Mouse (Mus musculus): Measurements from ENCODE around the gene Ttc27.
"Not testable (repeated sequence)": the region's sequence is repeated elsewhere in the genome, so short reads cannot be mapped to it uniquely, and the experiment has no call there.

Ttc27 gene

GRCm38 (mm10) chr17:74717618-74718151, at the start of gene Ttc27:
Gene Ttc27, plus strand, starts transcription at chr17:74717732.
- DNase-seq (ENCODE audit: low spot score): peak; percentile 99

GRCm38 (mm10) chr17:74668010-74668409, 49.5 kb upstream of the Ttc27 start:
- no peak for DNase-seq (ENCODE audit: low spot score)

- no peak for DNase-seq (ENCODE audit: low spot score)
Observed at GRCm38 (mm10) chr17:74670031-74670430, 47.5 kb upstream of the Ttc27 start.

GRCm38 (mm10) chr17:74672446-74672845, 45.1 kb upstream of the Ttc27 start:
- no peak for DNase-seq (ENCODE audit: low spot score)

- DNase-seq (ENCODE audit: low spot score): peak; percentile 56
Observed at GRCm38 (mm10) chr17:74673251-74673650, 44.3 kb upstream of the Ttc27 start.

- DNase-seq (ENCODE audit: low spot score): no peak
Observed at GRCm38 (mm10) chr17:74678061-74678460, 39.5 kb upstream of the Ttc27 start.

GRCm38 (mm10) chr17:74684927-74685326, 32.6 kb upstream of the Ttc27 start:
- DNase-seq (ENCODE audit: low spot score): no peak

- DNase-seq (ENCODE audit: low spot score): no peak
Observed at GRCm38 (mm10) chr17:74688555-74688954, 29.0 kb upstream of the Ttc27 start.

GRCm38 (mm10) chr17:74689406-74689805, 28.1 kb upstream of the Ttc27 start:
- no peak for DNase-seq (ENCODE audit: low spot score)

- DNase-seq (ENCODE audit: low spot score): not testable (repeated sequence)
Observed at GRCm38 (mm10) chr17:74701661-74702060, 15.9 kb upstream of the Ttc27 start.

- no peak for DNase-seq (ENCODE audit: low spot score)
Observed at GRCm38 (mm10) chr17:74705480-74705879, 12.1 kb upstream of the Ttc27 start.

GRCm38 (mm10) chr17:74706593-74706992, 10.9 kb upstream of the Ttc27 start:
- DNase-seq (ENCODE audit: low spot score): no peak

GRCm38 (mm10) chr17:74707637-74708152, 9.8 kb upstream of the Ttc27 start:
- no peak for DNase-seq (ENCODE audit: low spot score)

GRCm38 (mm10) chr17:74710731-74711130, 6.8 kb upstream of the Ttc27 start:
- DNase-seq (ENCODE audit: low spot score): no peak

- no peak for DNase-seq (ENCODE audit: low spot score)
Observed at GRCm38 (mm10) chr17:74711627-74712026, 5.9 kb upstream of the Ttc27 start.

- no peak for DNase-seq (ENCODE audit: low spot score)
Observed at GRCm38 (mm10) chr17:74715128-74715527, 2.4 kb upstream of the Ttc27 start.

- no peak for DNase-seq (ENCODE audit: low spot score)
Observed at GRCm38 (mm10) chr17:74715724-74716123, 1.8 kb upstream of the Ttc27 start.

GRCm38 (mm10) chr17:74716643-74717042, 889 bp upstream of the Ttc27 start:
- DNase-seq (ENCODE audit: low spot score): peak; percentile 55

GRCm38 (mm10) chr17:74717091-74717617, 378 bp upstream of the Ttc27 start:
- DNase-seq (ENCODE audit: low spot score): no peak

- DNase-seq (ENCODE audit: low spot score): no peak
Observed at GRCm38 (mm10) chr17:74732872-74733271, 15.3 kb downstream of the Ttc27 start.

- DNase-seq (ENCODE audit: low spot score): no peak
Observed at GRCm38 (mm10) chr17:74735392-74735791, 17.9 kb downstream of the Ttc27 start.

GRCm38 (mm10) chr17:74749659-74750058, 32.1 kb downstream of the Ttc27 start:
- no peak for DNase-seq (ENCODE audit: low spot score)

GRCm38 (mm10) chr17:74751026-74751425, 33.5 kb downstream of the Ttc27 start:
- no peak for DNase-seq (ENCODE audit: low spot score)
